In genomic region chr2:166553502-166554168, GRCm38 (mm10) we compare ENCODE assay signal across 8 mouse cellular contexts.
DNase-seq lines count a peak whose midpoint lies in the region; ATAC-seq and TF ChIP-seq lines count a peak whose summit lies in the region.

No protein-coding gene starts in this region.

- peak; percentile 36 for DNase-seq in midbrain, embryonic 14.5 days
- DNase-seq in midbrain, postnatal 0 days (ENCODE audit: low spot score) = no peak
- DNase-seq in limb, embryonic 11.5 days (ENCODE audit: low spot score) = peak; percentile 82
- peak; percentile 69 for DNase-seq in neural tube, embryonic 11.5 days (ENCODE audit: low spot score)
- DNase-seq in right cerebral cortex, adult 2 months (ENCODE audit: low spot score in 2 of 2) = no peak
- DNase-seq in left cerebral cortex, adult 9 months (ENCODE audit: low spot score in 2 of 2) = no peak

- no peak overlapping the region for H3K27ac ChIP-seq in midbrain, embryonic 14.5 days (replicated peaks; ENCODE audit: low read depth, low read length)
- no peak overlapping the region for H3K27ac ChIP-seq in midbrain, postnatal 0 days (ENCODE audit: low read depth, low read length)
- no peak overlapping the region for H3K27ac ChIP-seq in embryonic facial prominence, embryonic 15.5 days (replicated peaks)
- H3K27ac ChIP-seq in limb, embryonic 11.5 days (replicated peaks; ENCODE audit: low read depth, low read length) = peak overlapping the region; percentile 67
- H3K27ac ChIP-seq in neural tube, embryonic 11.5 days (ENCODE audit: low read depth, low read length) = peak overlapping the region; percentile 49; the same call in 1 of the 2 replicates

- no peaks in the 10 kb centered on the region for H3K9me3 ChIP-seq in midbrain, embryonic 14.5 days (ENCODE audit: control insufficient read depth, low read length)
- no peaks in the 10 kb centered on the region for H3K9me3 ChIP-seq in midbrain, postnatal 0 days (ENCODE audit: low read length)
- no peaks in the 10 kb centered on the region for H3K9me3 ChIP-seq in embryonic facial prominence, embryonic 15.5 days (replicated peaks)
- no peaks in the 10 kb centered on the region for H3K9me3 ChIP-seq in limb, embryonic 11.5 days (ENCODE audit: control insufficient read depth, low read length)
- H3K9me3 ChIP-seq in neural tube, embryonic 11.5 days (ENCODE audit: control insufficient read depth, low read length) = no peaks in the 10 kb centered on the region

- 34% methylated on average over 18 of the region's 18 CpGs for WGBS in midbrain, embryonic 14.5 days
- 43% methylated on average over 18 of the region's 18 CpGs for WGBS in midbrain, postnatal 0 days
- WGBS in embryonic facial prominence, embryonic 15.5 days = 38% methylated on average over 18 of the region's 18 CpGs
- 27% methylated on average over 18 of the region's 18 CpGs for WGBS in limb, embryonic 11.5 days
- WGBS in neural tube, embryonic 11.5 days = 25% methylated on average over 18 of the region's 18 CpGs

- H3K4me3 ChIP-seq in midbrain, embryonic 14.5 days (replicated peaks; ENCODE audit: low read depth, low read length) = no peak overlapping the region
- no peak overlapping the region for H3K4me3 ChIP-seq in midbrain, postnatal 0 days (ENCODE audit: low read depth, low read length)
- no peak overlapping the region for H3K4me3 ChIP-seq in embryonic facial prominence, embryonic 15.5 days (replicated peaks)
- no peak overlapping the region for H3K4me3 ChIP-seq in limb, embryonic 11.5 days (ENCODE audit: low read depth, low read length)
- no peak overlapping the region for H3K4me3 ChIP-seq in neural tube, embryonic 11.5 days (ENCODE audit: low read depth, low read length)

- no peak for TF ChIP-seq CTCF in midbrain, postnatal 0 days (IDR thresholded peaks at IDR 0.05)

- no peaks in the 10 kb centered on the region for H3K27me3 ChIP-seq in midbrain, embryonic 14.5 days (ENCODE audit: control insufficient read depth, insufficient read depth, low read length)
- H3K27me3 ChIP-seq in midbrain, postnatal 0 days (ENCODE audit: insufficient read depth, low read length) = no peaks in the 10 kb centered on the region
- no peaks in the 10 kb centered on the region for H3K27me3 ChIP-seq in embryonic facial prominence, embryonic 15.5 days
- H3K27me3 ChIP-seq in limb, embryonic 11.5 days (ENCODE audit: control insufficient read depth, insufficient read depth, low read length) = no peaks in the 10 kb centered on the region
- H3K27me3 ChIP-seq in neural tube, embryonic 11.5 days (ENCODE audit: control insufficient read depth, insufficient read depth, low read length) = no peaks in the 10 kb centered on the region

- no peak for ATAC-seq in midbrain, embryonic 14.5 days (ENCODE audit: low FRiP score, low TSS enrichment)
- no peak for ATAC-seq in midbrain, postnatal 0 days (ENCODE audit: low FRiP score)
- ATAC-seq in embryonic facial prominence, embryonic 15.5 days (ENCODE audit: insufficient number of reproducible peaks, low FRiP score, low TSS enrichment, low read depth) = peak; percentile 52; the same call in 1 of the 2 replicates
- ATAC-seq in limb, embryonic 11.5 days (ENCODE audit: insufficient number of reproducible peaks, low FRiP score, low TSS enrichment, low read depth) = peak; percentile 51; the same call in 1 of the 2 replicates
- no peak for ATAC-seq in neural tube, embryonic 11.5 days (ENCODE audit: insufficient read depth, low FRiP score, low TSS enrichment)
- no peak for ATAC-seq in frontal cortex, adult (ENCODE audit: low TSS enrichment)

- H3K4me2 ChIP-seq in midbrain, embryonic 14.5 days (ENCODE audit: low read length) = no peak overlapping the region
- H3K4me2 ChIP-seq in midbrain, postnatal 0 days (ENCODE audit: low read depth, low read length, poor library complexity, severe bottlenecking) = no peak overlapping the region
- peak overlapping the region; percentile 6; the same call in 1 of the 2 replicates for H3K4me2 ChIP-seq in embryonic facial prominence, embryonic 15.5 days (replicated peaks)
- H3K4me2 ChIP-seq in limb, embryonic 11.5 days (ENCODE audit: low read depth, severe bottlenecking) = peak overlapping the region; percentile 5; the same call in 1 of the 2 replicates
- peak overlapping the region; percentile 7; the same call in 1 of the 2 replicates for H3K4me2 ChIP-seq in neural tube, embryonic 11.5 days (ENCODE audit: low read depth)

- peaks cover 33% of the 10 kb centered on the region for H3K4me1 ChIP-seq in midbrain, embryonic 14.5 days (ENCODE audit: control insufficient read depth, insufficient read depth, low read length)
- H3K4me1 ChIP-seq in midbrain, postnatal 0 days (ENCODE audit: insufficient read depth, low read length) = no peaks in the 10 kb centered on the region; the same call in 1 of the 2 replicates
- peaks cover 16% of the 10 kb centered on the region for H3K4me1 ChIP-seq in embryonic facial prominence, embryonic 15.5 days
- peaks cover 26% of the 10 kb centered on the region for H3K4me1 ChIP-seq in limb, embryonic 11.5 days (ENCODE audit: control insufficient read depth, insufficient read depth, low read length)
- H3K4me1 ChIP-seq in neural tube, embryonic 11.5 days (ENCODE audit: control insufficient read depth, insufficient read depth, low read length) = peaks cover 38% of the 10 kb centered on the region

- H3K9ac ChIP-seq in midbrain, embryonic 14.5 days (replicated peaks; ENCODE audit: low read length) = no peak overlapping the region
- H3K9ac ChIP-seq in midbrain, postnatal 0 days (replicated peaks; ENCODE audit: low read length, poor library complexity, severe bottlenecking) = no peak overlapping the region
- H3K9ac ChIP-seq in embryonic facial prominence, embryonic 15.5 days = no peak overlapping the region
- 0 out of 2 replicates have a peak overlapping the region, but pooled peaks have one; percentile 22 for H3K9ac ChIP-seq in limb, embryonic 11.5 days (ENCODE audit: low read length)
- no peak overlapping the region for H3K9ac ChIP-seq in neural tube, embryonic 11.5 days (ENCODE audit: low read length)

- H3K36me3 ChIP-seq in midbrain, embryonic 14.5 days (ENCODE audit: control insufficient read depth, insufficient read depth, low read length) = no peaks in the 10 kb centered on the region
- no peaks in the 10 kb centered on the region for H3K36me3 ChIP-seq in midbrain, postnatal 0 days (ENCODE audit: insufficient read depth, low read length)
- no peaks in the 10 kb centered on the region for H3K36me3 ChIP-seq in embryonic facial prominence, embryonic 15.5 days
- H3K36me3 ChIP-seq in limb, embryonic 11.5 days (ENCODE audit: control insufficient read depth, insufficient read depth, low read length) = no peaks in the 10 kb centered on the region
- H3K36me3 ChIP-seq in neural tube, embryonic 11.5 days (ENCODE audit: control insufficient read depth, insufficient read depth, low read length) = no peaks in the 10 kb centered on the region

Comparison
In these comparisons a context has a peak if more than half of its experiments do, and no peak if none do; other contexts are left out.
1. DNase-seq: peak in midbrain, embryonic 14.5 days (single experiment), limb, embryonic 11.5 days (single experiment) and neural tube, embryonic 11.5 days (single experiment); none in midbrain, postnatal 0 days (single experiment), right cerebral cortex, adult 2 months (0 of 2) and left cerebral cortex, adult 9 months (0 of 2).
2. ATAC-seq: peak in embryonic facial prominence, embryonic 15.5 days (single experiment) and limb, embryonic 11.5 days (single experiment); none in midbrain, embryonic 14.5 days (single experiment), midbrain, postnatal 0 days (single experiment), neural tube, embryonic 11.5 days (single experiment) and frontal cortex, adult (single experiment).
3. H3K27ac ChIP-seq: peak in limb, embryonic 11.5 days (single experiment) and neural tube, embryonic 11.5 days (single experiment); none in midbrain, embryonic 14.5 days (single experiment), midbrain, postnatal 0 days (single experiment) and embryonic facial prominence, embryonic 15.5 days (single experiment).
4. H3K4me2 ChIP-seq: peak in embryonic facial prominence, embryonic 15.5 days (single experiment), limb, embryonic 11.5 days (single experiment) and neural tube, embryonic 11.5 days (single experiment); none in midbrain, embryonic 14.5 days (single experiment) and midbrain, postnatal 0 days (single experiment).